Comparison of ENCODE assay signal across 8 mouse cellular contexts in genomic region chr8:120505619-120506310, GRCm38 (mm10).
DNase-seq lines count a peak whose midpoint lies in the region; ATAC-seq and TF ChIP-seq lines count a peak whose summit lies in the region.

No protein-coding gene starts in this region.

- no peak overlapping the region for H3K4me3 ChIP-seq in heart, embryonic 12.5 days
- no peak overlapping the region for H3K4me3 ChIP-seq in heart, embryonic 16.5 days (ENCODE audit: low read length)
- H3K4me3 ChIP-seq in liver, postnatal 0 days (ENCODE audit: low read depth, low read length): no peak overlapping the region

- no peak for ATAC-seq in heart, embryonic 12.5 days (ENCODE audit: insufficient number of reproducible peaks, low FRiP score)
- no peak for ATAC-seq in heart, embryonic 16.5 days (replicated peaks; ENCODE audit: extremely low read depth, insufficient read depth, low FRiP score)
- ATAC-seq in liver, postnatal 0 days: no peak

- WGBS in heart, embryonic 12.5 days: 43% methylated on average over 23 of the region's 23 CpGs
- 39% methylated on average over 23 of the region's 23 CpGs for WGBS in heart, embryonic 16.5 days
- 57% methylated on average over 23 of the region's 23 CpGs for WGBS in liver, postnatal 0 days (ENCODE audit: insufficient replicate concordance)

- peak overlapping the region; percentile 66 for H3K9ac ChIP-seq in heart, embryonic 12.5 days
- H3K9ac ChIP-seq in heart, embryonic 16.5 days (ENCODE audit: low read length): peak overlapping the region; percentile 65; the same call in 1 of the 2 replicates
- H3K9ac ChIP-seq in liver, postnatal 0 days (replicated peaks): no peak overlapping the region

- H3K27ac ChIP-seq in heart, embryonic 12.5 days (ENCODE audit: poor library complexity, severe bottlenecking): peak overlapping the region; percentile 92
- peak overlapping the region; percentile 69 for H3K27ac ChIP-seq in heart, embryonic 16.5 days (ENCODE audit: low read length)
- 0 out of 2 replicates have a peak overlapping the region, but pooled peaks have one; percentile 5 for H3K27ac ChIP-seq in liver, postnatal 0 days (ENCODE audit: low read depth)

- peaks cover 98% of the 10 kb centered on the region for H3K4me1 ChIP-seq in heart, embryonic 12.5 days (replicated peaks)
- H3K4me1 ChIP-seq in heart, embryonic 16.5 days (ENCODE audit: control insufficient read depth, insufficient read depth, low read length): peaks cover 65% of the 10 kb centered on the region
- peaks cover 69% of the 10 kb centered on the region for H3K4me1 ChIP-seq in liver, postnatal 0 days (ENCODE audit: insufficient read depth)

- no peaks in the 10 kb centered on the region for H3K27me3 ChIP-seq in heart, embryonic 12.5 days (replicated peaks)
- no peaks in the 10 kb centered on the region for H3K27me3 ChIP-seq in heart, embryonic 16.5 days (ENCODE audit: control insufficient read depth, insufficient read depth, low read length)
- H3K27me3 ChIP-seq in liver, postnatal 0 days (ENCODE audit: insufficient read depth, low read length): no peaks in the 10 kb centered on the region

- intact Hi-C loops in heart, postnatal 14 days (cut with DNase I): no loop called here

- TF ChIP-seq CTCF in liver, postnatal 0 days (IDR thresholded peaks at IDR 0.05; ENCODE audit: low read depth): no peak

- no peak for TF ChIP-seq EP300 in liver, postnatal 0 days (IDR thresholded peaks at IDR 0.05; ENCODE audit: low read depth)

- H3K9me3 ChIP-seq in heart, embryonic 12.5 days (replicated peaks): no peaks in the 10 kb centered on the region
- H3K9me3 ChIP-seq in heart, embryonic 16.5 days (replicated peaks; ENCODE audit: control insufficient read depth, low read length): no peaks in the 10 kb centered on the region
- H3K9me3 ChIP-seq in liver, postnatal 0 days (ENCODE audit: low read length): no peaks in the 10 kb centered on the region

- peak overlapping the region; percentile 66 for H3K4me2 ChIP-seq in heart, embryonic 12.5 days
- peak overlapping the region; percentile 61 for H3K4me2 ChIP-seq in heart, embryonic 16.5 days (ENCODE audit: low read depth, low read length)
- no peak overlapping the region for H3K4me2 ChIP-seq in liver, postnatal 0 days (ENCODE audit: low read depth, low read length)

- H3K36me3 ChIP-seq in heart, embryonic 12.5 days: no peaks in the 10 kb centered on the region
- no peaks in the 10 kb centered on the region for H3K36me3 ChIP-seq in heart, embryonic 16.5 days (ENCODE audit: control insufficient read depth, insufficient read depth)
- no peaks in the 10 kb centered on the region for H3K36me3 ChIP-seq in liver, postnatal 0 days (replicated peaks; ENCODE audit: insufficient read depth, low read length)

- DNase-seq in heart, postnatal 14 days: no peak
- DNase-seq in cerebellum, adult 9-11 months: peak; percentile 75
- DNase-seq in liver, postnatal 0 days: no peak
- DNase-seq in embryo, embryonic 10.5 days (ENCODE audit: low spot score): no peak
- no peak for DNase-seq in testis, postnatal 10 days (ENCODE audit: low spot score)
- no peak for DNase-seq in gastrocnemius, postnatal 25 days

Comparison
In these comparisons a context has a peak if more than half of its experiments do, and no peak if none do; other contexts are left out.
1. H3K27ac ChIP-seq: peak in every context shown above with its lines; median percentile 92 in heart, embryonic 12.5 days; 69 in heart, embryonic 16.5 days; 5 in liver, postnatal 0 days.